Comparison of ENCODE assay signal across 23 mouse cellular contexts in genomic region chr5:31866071-31866470, GRCm38 (mm10).
DNase-seq lines count a peak whose midpoint lies in the region; ATAC-seq and TF ChIP-seq lines count a peak whose summit lies in the region.
"Had no signal": no experiment of that assay in that cellular context is flagged by ENCODE, and none has a peak within 500 bp of the region (broad histone marks: within the 10 kb centered on the region; RNA-seq: fewer than 3 reads in every experiment).

No protein-coding gene starts in this region.

- H3K79me2 ChIP-seq in MEL (ENCODE audit: control insufficient read depth, insufficient read depth, low read length, poor library complexity) (no peaks in the 10 kb centered on the region), myocyte (ENCODE audit: control insufficient read depth, insufficient read depth) (no peaks in the 10 kb centered on the region)

- TF ChIP-seq POLR2A in MEL (IDR thresholded peaks at IDR 0.05; ENCODE audit: control insufficient read depth in 1 of 2, insufficient read depth in 1 of 2, low read depth in 1 of 2, low read length in 2 of 2, poor library complexity in 1 of 2): no peak
- no peak for TF ChIP-seq POLR2A in myocyte (IDR thresholded peaks at IDR 0.05; ENCODE audit: insufficient read length, low read depth)

- H3K27me3 ChIP-seq in intestine, embryonic 16.5 days (replicated peaks; ENCODE audit: control insufficient read depth, insufficient read depth, low read length): no peaks in the 10 kb centered on the region
- H3K27me3 ChIP-seq in intestine, embryonic 15.5 days (replicated peaks): no peaks in the 10 kb centered on the region
- H3K27me3 ChIP-seq in MEL (ENCODE audit: control insufficient read depth in 1 of 2, insufficient read depth in 2 of 2, low read length in 2 of 2) (no peaks in the 10 kb centered on the region), myocyte (ENCODE audit: control insufficient read depth, insufficient read depth, insufficient read length) (no peaks in the 10 kb centered on the region)
- H3K27me3 ChIP-seq: CH12.LX; embryonic facial prominence, embryonic 13.5 days; hindbrain, embryonic 12.5 days had no signal

- peak; percentile 32 for DNase-seq in MEL (ENCODE audit: low read depth, low spot score)
- no peak for DNase-seq in spleen, postnatal 36 days (ENCODE audit: low spot score in 2 of 2)
- DNase-seq in cerebellum, postnatal 36 days: no peak
- DNase-seq in ovary, adult 18-20 months (ENCODE audit: low spot score): no peak
- DNase-seq: adrenal gland, adult 8-10 months; cerebellum, adult 11 months; cerebellum, adult 8-10 months; cerebellum, postnatal 14 days; gastrocnemius, postnatal 36 days; heart, adult 11 months; heart, postnatal 10 days; heart, postnatal 4 days had no signal

- no peak overlapping the region for H3ac ChIP-seq in myocyte (ENCODE audit: control insufficient read depth, insufficient read length)

- H3K4me3 ChIP-seq in intestine, embryonic 16.5 days (ENCODE audit: low read length): no peak overlapping the region
- no peak overlapping the region for H3K4me3 ChIP-seq in intestine, embryonic 15.5 days (replicated peaks)
- H3K4me3 ChIP-seq in MEL (ENCODE audit: control insufficient read depth in 1 of 2, insufficient read depth in 1 of 2, low read depth in 2 of 2, low read length in 2 of 2) (no peak overlapping the region), myocyte (no peak overlapping the region)
- H3K4me3 ChIP-seq: embryonic facial prominence, embryonic 13.5 days; erythroblast, embryonic 14.5 days; forebrain, embryonic 10.5 days; heart, embryonic 10.5 days; hindbrain, embryonic 12.5 days had no signal

- no peak for TF ChIP-seq CTCF in MEL (IDR thresholded peaks at IDR 0.05 in 2 of 3, conservative IDR thresholded peaks at IDR 0.05 in 1 of 3; ENCODE audit: control insufficient read depth in 1 of 3, insufficient read depth in 1 of 3, low read depth in 2 of 3, low read length in 3 of 3, poor library complexity in 1 of 3, severe bottlenecking in 1 of 3)

- H3K36me3 ChIP-seq in intestine, embryonic 16.5 days (ENCODE audit: control insufficient read depth, insufficient read depth, low read length): no peaks in the 10 kb centered on the region
- H3K36me3 ChIP-seq in intestine, embryonic 15.5 days: no peaks in the 10 kb centered on the region
- H3K36me3 ChIP-seq in MEL (ENCODE audit: control insufficient read depth in 1 of 2, insufficient read depth in 2 of 2, low read length in 2 of 2) (peaks cover 0 to 20% of the 10 kb centered on the region in 2 experiments; a peak in 2 of 4 replicates), myocyte (ENCODE audit: control insufficient read depth, insufficient read depth) (no peaks in the 10 kb centered on the region)
- H3K36me3 ChIP-seq: embryonic facial prominence, embryonic 13.5 days; forebrain, embryonic 10.5 days; heart, embryonic 10.5 days; hindbrain, embryonic 12.5 days had no signal

- WGBS in intestine, embryonic 16.5 days: 60% methylated on average over 3 of the region's 3 CpGs
- 68% methylated on average over 3 of the region's 3 CpGs for WGBS in intestine, embryonic 15.5 days

- no peak overlapping the region for H3K9ac ChIP-seq in intestine, embryonic 16.5 days (ENCODE audit: low read depth, low read length)
- no peak overlapping the region for H3K9ac ChIP-seq in intestine, embryonic 15.5 days
- no peak overlapping the region for H3K9ac ChIP-seq in MEL (ENCODE audit: control insufficient read depth, low read depth, low read length, poor library complexity, severe bottlenecking)
- H3K9ac ChIP-seq: embryonic facial prominence, embryonic 13.5 days; hindbrain, embryonic 12.5 days had no signal

- H3K9me3 ChIP-seq in intestine, embryonic 16.5 days (ENCODE audit: control insufficient read depth, low read length): no peaks in the 10 kb centered on the region
- H3K9me3 ChIP-seq in intestine, embryonic 15.5 days: no peaks in the 10 kb centered on the region
- H3K9me3 ChIP-seq in MEL (replicated peaks; ENCODE audit: insufficient read depth, low read length): no peaks in the 10 kb centered on the region
- H3K9me3 ChIP-seq: embryonic facial prominence, embryonic 13.5 days; forebrain, embryonic 10.5 days; heart, embryonic 10.5 days; hindbrain, embryonic 12.5 days had no signal

- 0 out of 4 replicates have a peak, but pooled peaks of 1 of the 2 experiments have one; percentile 12 for TF ChIP-seq EP300 in MEL (IDR thresholded peaks at IDR 0.05; ENCODE audit: low read depth in 1 of 2, low read length in 2 of 2)

- ATAC-seq in intestine, embryonic 16.5 days: no peak
- no peak for ATAC-seq in intestine, embryonic 15.5 days
- ATAC-seq: forebrain, embryonic 14.5 days; hindbrain, postnatal 0 days had no signal

- no peak for TF ChIP-seq RAD21 in MEL (IDR thresholded peaks at IDR 0.05; ENCODE audit: low read depth, low read length)

- no peak overlapping the region for H3K4me2 ChIP-seq in intestine, embryonic 16.5 days (ENCODE audit: low read depth, low read length)
- H3K4me2 ChIP-seq in intestine, embryonic 15.5 days (replicated peaks): no peak overlapping the region
- H3K4me2 ChIP-seq in myocyte (ENCODE audit: low read depth): peak overlapping the region; percentile 25
- H3K4me2 ChIP-seq: embryonic facial prominence, embryonic 13.5 days; hindbrain, embryonic 12.5 days had no signal

- 0 out of 2 replicates have a peak overlapping the region, but pooled peaks have one; percentile 11 for H3K27ac ChIP-seq in intestine, embryonic 16.5 days (ENCODE audit: low read length)
- H3K27ac ChIP-seq in intestine, embryonic 15.5 days: no peak overlapping the region
- H3K27ac ChIP-seq in MEL (ENCODE audit: control insufficient read depth, low read depth, low read length): no peak overlapping the region
- H3K27ac ChIP-seq: embryonic facial prominence, embryonic 13.5 days; forebrain, embryonic 10.5 days; heart, embryonic 10.5 days; hindbrain, embryonic 12.5 days; hindbrain, postnatal 0 days had no signal

- H3K4me1 ChIP-seq in intestine, embryonic 16.5 days (ENCODE audit: control insufficient read depth, insufficient read depth, low read length): peaks cover 11% of the 10 kb centered on the region
- H3K4me1 ChIP-seq in intestine, embryonic 15.5 days (replicated peaks): peaks cover 5% of the 10 kb centered on the region; the same call in 1 of the 2 replicates
- peaks cover 4 to 15% of the 10 kb centered on the region in 2 experiments for H3K4me1 ChIP-seq in MEL (ENCODE audit: control insufficient read depth in 1 of 2, insufficient read depth in 2 of 2, low read length in 2 of 2)
- H3K4me1 ChIP-seq: forebrain, embryonic 10.5 days; hindbrain, embryonic 12.5 days had no signal

TF ChIP-seq in MEL, 35 proteins besides CTCF, POLR2A, EP300 and RAD21:
- TF ChIP-seq MYC (IDR thresholded peaks at IDR 0.05; ENCODE audit: low read depth, low read length) (no peak), ZC3H11A (IDR thresholded peaks at IDR 0.05; ENCODE audit: low read depth, low read length) (no peak), GATA1 (IDR thresholded peaks at IDR 0.05; ENCODE audit: low read depth, low read length) (peak; percentile 32; the same call in 1 of the 2 replicates)

TF ChIP-seq in myocyte, 11 proteins besides CTCF, POLR2A, EP300 and RAD21:
- TF ChIP-seq MYOG (IDR thresholded peaks at IDR 0.05; ENCODE audit: control insufficient read depth in 1 of 3, insufficient read depth in 1 of 3, insufficient read length in 2 of 3, low read depth in 2 of 3): no peak
- no peak for TF ChIP-seq CEBPB (IDR thresholded peaks at IDR 0.05; ENCODE audit: insufficient read depth, poor library complexity, severe bottlenecking)
- TF ChIP-seq TCF3 (IDR thresholded peaks at IDR 0.05; ENCODE audit: insufficient read length, low read depth): no peak
- no peak for TF ChIP-seq REST (IDR thresholded peaks at IDR 0.05; ENCODE audit: insufficient read depth, insufficient read length)
- no peak for TF ChIP-seq POLR2AphosphoS2 (IDR thresholded peaks at IDR 0.05; ENCODE audit: insufficient read length, low read depth)
- no peak for TF ChIP-seq E2F4 (IDR thresholded peaks at IDR 0.05; ENCODE audit: insufficient read depth)
- TF ChIP-seq USF1 (IDR thresholded peaks at IDR 0.05; ENCODE audit: low read depth): no peak
- no peak for TF ChIP-seq SRF (IDR thresholded peaks at IDR 0.05; ENCODE audit: control insufficient read depth, insufficient read length, low read depth)
- TF ChIP-seq TCF12 (IDR thresholded peaks at IDR 0.05; ENCODE audit: insufficient read depth, poor library complexity, severe bottlenecking): no peak
- TF ChIP-seq MYOD1 (IDR thresholded peaks at IDR 0.05; ENCODE audit: control insufficient read depth in 1 of 3, insufficient read length in 2 of 3, low read depth in 2 of 3): no peak
- no peak for TF ChIP-seq MAX (IDR thresholded peaks at IDR 0.05; ENCODE audit: low read depth)
